Mouse (Mus musculus): Measurements from ENCODE around the gene Cyp2w1. TPM values are rescaled to one million over a fixed set of nuclear protein-coding genes. Genes with fewer than 3 reads are reported as not detected.

The Cyp2w1 gene
- polyA plus RNA-seq, 1 experiment, result 2.0 TPM

GRCm38 (mm10) chr5:139391309-139391990, 39.0 kb downstream of the Cyp2w1 start:
- 86% methylated on average over 11 of the region's 11 CpGs for WGBS
- Histone ChIP-seq H3K27me3 (ENCODE audit: control insufficient read depth, insufficient read depth, low read length) (no peaks in the 10 kb centered on the region), H3K36me3 (ENCODE audit: control insufficient read depth, insufficient read depth, low read length) (no peaks in the 10 kb centered on the region), H3K4me3 (ENCODE audit: low read depth, low read length) (peak overlapping the region; percentile 12; the same call in 1 of the 2 replicates), H3K4me1 (ENCODE audit: control insufficient read depth, insufficient read depth, insufficient read length, low read length) (peaks cover 8% of the 10 kb centered on the region), H3K27ac (ENCODE audit: insufficient read depth, low read depth, low read length) (no peak overlapping the region)
- TF ChIP-seq POLR2A (IDR thresholded peaks at IDR 0.05; ENCODE audit: low read depth, low read length) (no peak), CTCF (IDR thresholded peaks at IDR 0.05; ENCODE audit: extremely low read depth, insufficient read length, insufficient replicate concordance, low read depth, low read length) (no peak)

- no peaks in the 10 kb centered on the region for H3K36me3 ChIP-seq (ENCODE audit: control insufficient read depth, insufficient read depth, low read length)
- TF ChIP-seq CTCF (IDR thresholded peaks at IDR 0.05; ENCODE audit: extremely low read depth, insufficient read length, insufficient replicate concordance, low read depth, low read length) (no peak), POLR2A (IDR thresholded peaks at IDR 0.05; ENCODE audit: low read depth, low read length) (no peak)
- no peak overlapping the region for H3K27ac ChIP-seq (ENCODE audit: insufficient read depth, low read depth, low read length)
- 92% methylated on average over 37 of the region's 37 CpGs for WGBS
- no peak overlapping the region for H3K4me3 ChIP-seq (ENCODE audit: low read depth, low read length)
- peaks cover 8% of the 10 kb centered on the region for H3K4me1 ChIP-seq (ENCODE audit: control insufficient read depth, insufficient read depth, insufficient read length, low read length)
- no peaks in the 10 kb centered on the region for H3K27me3 ChIP-seq (ENCODE audit: control insufficient read depth, insufficient read depth, low read length)
These were observed 40.1 kb downstream of the Cyp2w1 start for GRCm38 (mm10) chr5:139392219-139393196.

GRCm38 (mm10) chr5:139393197-139393588, 40.8 kb downstream of the Cyp2w1 start:
- no peak for TF ChIP-seq CTCF (IDR thresholded peaks at IDR 0.05; ENCODE audit: extremely low read depth, insufficient read length, insufficient replicate concordance, low read depth, low read length)
- TF ChIP-seq POLR2A (IDR thresholded peaks at IDR 0.05; ENCODE audit: low read depth, low read length), result no peak

GRCm38 (mm10) chr5:139394399-139394798, 42.0 kb downstream of the Cyp2w1 start:
- 91% methylated on average over 7 of the region's 7 CpGs for WGBS
- Histone ChIP-seq H3K27ac (ENCODE audit: insufficient read depth, low read depth, low read length) (no peak overlapping the region), H3K27me3 (ENCODE audit: control insufficient read depth, insufficient read depth, low read length) (no peaks in the 10 kb centered on the region), H3K4me3 (ENCODE audit: low read depth, low read length) (no peak overlapping the region), H3K36me3 (ENCODE audit: control insufficient read depth, insufficient read depth, low read length) (no peaks in the 10 kb centered on the region), H3K4me1 (ENCODE audit: control insufficient read depth, insufficient read depth, insufficient read length, low read length) (peaks cover 12% of the 10 kb centered on the region)
- no peak for TF ChIP-seq CTCF (IDR thresholded peaks at IDR 0.05; ENCODE audit: extremely low read depth, insufficient read length, insufficient replicate concordance, low read depth, low read length)
- no peak for TF ChIP-seq POLR2A (IDR thresholded peaks at IDR 0.05; ENCODE audit: low read depth, low read length)

More at GRCm38 (mm10) chr5:139393197-139393588, 40.8 kb downstream of the Cyp2w1 start:
- Histone ChIP-seq H3K4me1 (ENCODE audit: control insufficient read depth, insufficient read depth, insufficient read length, low read length) (peaks cover 9% of the 10 kb centered on the region), H3K27me3 (ENCODE audit: control insufficient read depth, insufficient read depth, low read length) (no peaks in the 10 kb centered on the region), H3K27ac (ENCODE audit: insufficient read depth, low read depth, low read length) (no peak overlapping the region), H3K4me3 (ENCODE audit: low read depth, low read length) (no peak overlapping the region), H3K36me3 (ENCODE audit: control insufficient read depth, insufficient read depth, low read length) (no peaks in the 10 kb centered on the region)
- 94% methylated on average over 16 of the region's 16 CpGs for WGBS

- no peak overlapping the region for H3K27ac ChIP-seq (ENCODE audit: insufficient read depth, low read depth, low read length)
- TF ChIP-seq CTCF (IDR thresholded peaks at IDR 0.05; ENCODE audit: extremely low read depth, insufficient read length, insufficient replicate concordance, low read depth, low read length), result no peak
- no peak for TF ChIP-seq POLR2A (IDR thresholded peaks at IDR 0.05; ENCODE audit: low read depth, low read length)
- WGBS, result 90% methylated on average over 4 of the region's 4 CpGs
These were observed 43.1 kb downstream of the Cyp2w1 start for GRCm38 (mm10) chr5:139395528-139395927.

GRCm38 (mm10) chr5:139397359-139397916, 45.0 kb downstream of the Cyp2w1 start:
- no peaks in the 10 kb centered on the region for H3K27me3 ChIP-seq (ENCODE audit: control insufficient read depth, insufficient read depth, low read length)

More at GRCm38 (mm10) chr5:139395528-139395927, 43.1 kb downstream of the Cyp2w1 start:
- H3K4me3 ChIP-seq (ENCODE audit: low read depth, low read length), result no peak overlapping the region
- peaks cover 6% of the 10 kb centered on the region; the same call in 1 of the 2 replicates for H3K4me1 ChIP-seq (ENCODE audit: control insufficient read depth, insufficient read depth, insufficient read length, low read length)
- H3K36me3 ChIP-seq (ENCODE audit: control insufficient read depth, insufficient read depth, low read length), result no peaks in the 10 kb centered on the region
- H3K27me3 ChIP-seq (ENCODE audit: control insufficient read depth, insufficient read depth, low read length), result no peaks in the 10 kb centered on the region

More at GRCm38 (mm10) chr5:139397359-139397916, 45.0 kb downstream of the Cyp2w1 start:
- no peak overlapping the region for H3K27ac ChIP-seq (ENCODE audit: insufficient read depth, low read depth, low read length)
- no peak overlapping the region for H3K4me3 ChIP-seq (ENCODE audit: low read depth, low read length)
- H3K36me3 ChIP-seq (ENCODE audit: control insufficient read depth, insufficient read depth, low read length), result no peaks in the 10 kb centered on the region
- 88% methylated on average over 4 of the region's 4 CpGs for WGBS
- TF ChIP-seq CTCF (IDR thresholded peaks at IDR 0.05; ENCODE audit: extremely low read depth, insufficient read length, insufficient replicate concordance, low read depth, low read length) (no peak), POLR2A (IDR thresholded peaks at IDR 0.05; ENCODE audit: low read depth, low read length) (no peak)
- H3K4me1 ChIP-seq (ENCODE audit: control insufficient read depth, insufficient read depth, insufficient read length, low read length), result peaks cover 6% of the 10 kb centered on the region; the same call in 1 of the 2 replicates
